Mouse (Mus musculus): ENCODE data around the gene Ndrg2.

DNA sequence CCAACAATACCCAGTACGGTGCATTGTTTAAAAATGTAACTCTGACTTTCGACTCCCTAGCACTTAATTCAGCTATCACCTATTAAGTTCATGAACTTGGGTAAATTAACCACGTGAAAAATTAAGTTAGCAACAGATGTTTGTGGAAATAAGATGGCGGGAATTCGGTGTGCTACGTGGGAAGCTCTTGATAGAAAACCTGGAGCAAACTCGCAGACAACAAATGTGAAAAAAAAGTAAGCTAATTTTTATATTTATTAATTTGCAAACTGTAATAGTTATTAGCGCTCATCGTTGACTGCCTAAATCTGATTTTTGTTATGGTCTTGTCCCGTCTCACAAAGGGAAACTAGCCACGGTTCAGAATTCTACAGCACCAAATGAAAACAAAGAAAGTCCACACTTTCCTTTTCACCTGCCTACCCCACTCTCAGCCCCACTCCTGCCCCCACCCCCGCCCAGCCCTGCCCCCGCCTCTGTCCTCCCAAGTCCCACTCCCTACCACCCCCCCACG lies 29.9 kb downstream of the Ndrg2 start:
- TF ChIP-seq CTCF (IDR thresholded peaks at IDR 0.05; ENCODE audit: control insufficient read depth, insufficient read depth, low read length), result no peak
- TF ChIP-seq POLR2A (IDR thresholded peaks at IDR 0.05; ENCODE audit: borderline replicate concordance, control insufficient read depth, low read depth, low read length), result no peak
